Mouse (Mus musculus) embryo, embryonic 11 days (tissue): Measurements from ENCODE around the gene Naa30.
A peak's percentile ranks its signal among the peaks of the same experiment; 100 is the strongest.

Source experiments
- DNase-seq: peaks from one replicate; pipeline ENCODE4 v3.0.0-alpha.2; 2015

The Naa30 gene

DNA sequence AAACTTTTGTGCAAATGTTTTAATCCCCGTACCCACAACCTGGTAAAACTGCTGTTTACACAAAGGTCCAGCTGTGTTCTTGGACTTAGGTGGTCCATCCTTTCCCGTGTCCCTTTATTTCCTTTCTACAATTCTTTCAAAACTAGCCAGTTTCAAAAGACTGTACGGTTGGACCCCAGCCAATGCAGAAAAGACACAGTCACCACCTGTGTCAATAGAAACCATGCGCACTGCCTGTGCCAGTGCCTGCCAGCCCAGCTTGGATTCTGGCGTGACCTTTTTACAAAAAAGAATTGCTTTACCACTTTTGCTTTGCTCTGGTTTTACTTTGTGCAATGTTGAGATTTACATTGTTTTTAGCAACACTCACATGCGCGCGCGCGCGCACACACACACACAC, 55.0 kb downstream of the Naa30 start:
- peak; percentile 4 for DNase-seq

DNA sequence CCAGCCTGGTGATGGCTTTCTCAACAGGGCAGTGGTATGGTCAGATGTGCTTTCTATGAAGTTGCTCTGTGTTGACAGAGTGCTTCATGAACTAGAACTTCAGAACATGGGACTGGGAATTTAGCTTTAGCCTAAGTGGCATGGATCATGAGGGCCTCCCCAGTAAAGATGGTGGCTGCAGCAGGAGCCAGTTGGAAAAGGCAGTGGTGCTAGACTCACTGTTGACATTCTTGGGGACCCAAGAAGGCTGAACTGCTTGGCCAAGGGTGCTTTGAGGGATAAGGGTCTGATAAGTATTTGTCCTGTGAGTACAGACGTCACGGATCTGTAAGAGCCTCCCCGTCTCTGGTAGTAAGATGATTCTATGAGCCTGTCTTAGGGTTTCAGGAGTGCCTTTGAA, 59.8 kb downstream of the Naa30 start:
- no peak for DNase-seq

DNA sequence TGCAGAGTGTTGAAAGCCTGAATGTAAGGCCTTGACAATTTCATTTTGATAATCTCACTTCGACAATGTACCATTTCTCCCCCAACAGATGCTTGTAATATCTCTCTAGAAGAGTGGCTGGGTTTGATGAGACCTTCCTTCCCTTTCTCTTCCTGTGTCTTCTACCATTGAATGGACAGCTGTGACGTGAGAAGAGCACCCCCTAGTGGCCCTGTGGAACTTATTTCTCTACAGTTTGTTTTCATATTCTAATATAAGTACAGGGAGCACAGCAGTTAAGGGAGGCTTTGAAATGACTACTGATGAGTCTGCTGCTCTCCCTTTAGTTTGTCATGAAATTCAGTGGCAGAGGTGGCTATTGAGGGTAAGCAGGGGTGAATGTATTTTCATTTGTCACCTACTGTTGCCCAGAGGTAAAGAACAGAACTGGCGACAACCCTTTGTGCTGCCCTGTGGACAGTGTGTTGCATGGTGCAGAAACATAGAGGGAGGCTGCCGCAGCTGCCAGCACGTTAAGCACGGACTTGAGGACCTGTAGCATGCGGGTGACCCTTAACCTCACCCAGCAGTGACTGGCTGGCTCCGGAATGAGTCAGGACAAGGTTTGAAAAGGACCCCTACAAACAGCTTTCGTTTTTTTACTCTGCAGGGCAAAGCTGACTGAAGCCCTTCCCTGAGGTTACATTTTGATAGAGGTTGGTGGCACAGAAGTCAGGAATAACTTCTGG, 62.9 kb downstream of the Naa30 start:
- peak; percentile 69 for DNase-seq

DNA sequence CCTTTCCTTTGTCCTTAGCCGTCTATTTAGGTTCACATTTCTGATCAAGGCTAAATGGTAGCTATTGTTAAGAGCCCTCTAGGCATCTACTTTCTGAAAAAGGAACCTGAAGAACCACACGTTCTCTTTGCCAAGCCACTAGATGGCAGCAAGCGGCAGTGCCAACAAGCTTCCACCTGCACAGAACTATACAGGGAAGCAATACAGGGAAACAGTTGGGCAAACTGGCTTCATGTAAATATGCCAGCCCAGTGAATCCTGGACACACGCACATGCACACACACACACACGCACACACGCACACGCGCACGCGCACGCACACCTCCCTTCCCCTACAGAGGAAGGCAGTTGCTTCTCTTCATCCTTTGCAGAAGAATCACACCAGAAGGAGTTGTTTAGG, 66.2 kb downstream of the Naa30 start:
- peak; percentile 76 for DNase-seq
